Mouse (Mus musculus): ENCODE data around the gene Vegfb.

GRCm38 (mm10) chr19:7034006-7034405 is 46.6 kb upstream of the Vegfb start:
- no peak for TF ChIP-seq CTCF (conservative IDR thresholded peaks at IDR 0.05; ENCODE audit: insufficient read depth, insufficient read length, low read depth, low read length)
- no peak for TF ChIP-seq POLR2A (IDR thresholded peaks at IDR 0.05; ENCODE audit: low read depth, low read length)
